Mouse (Mus musculus) gastrocnemius, postnatal 14 days (tissue): ENCODE data around the gene Tgfbrap1. TPM values are rescaled to one million over a fixed set of nuclear protein-coding genes. Genes with fewer than 3 reads are reported as not detected.
A peak's percentile ranks its signal among the peaks of the same experiment; 100 is the strongest.
"Not testable (repeated sequence)": the region's sequence is repeated elsewhere in the genome, so short reads cannot be mapped to it uniquely, and the experiment has no call there.

Experiments
- DNase-seq: peaks from one replicate; pipeline ENCODE4 v3.0.0; 2021; ENCODE audit warnings: mixed read lengths
- intact Hi-C: fragments of 180-260 bp; cut with DNase I; formaldehyde crosslinking; loops from one replicate; pipeline ENCODE4 v1.15.1; 2025; ENCODE audit warnings: low total_unique reads
- long read RNA-seq, 2 experiments: library from polyadenylated mRNA; stranded (forward); transcript quantifications; one replicate each; pipeline ENCODE4 v2.0.0; 2021
- total RNA-seq, 2 experiments: library from RNA; stranded (reverse); gene quantifications; 2 replicates each; pipeline ENCODE4 v1.2.3; 2021

Tgfbrap1 gene
- total RNA-seq, result 10 to 100 TPM in 1 of 2 experiments, 1 to 10 TPM in 1; 9.1 to 10.3 TPM
- long read RNA-seq, experiment 1, full-length matches to known transcripts, result 5 of 8 reads
- long read RNA-seq, experiment 1, partial matches to known transcripts, result 2 of 8 reads
- long read RNA-seq, experiment 1, other reads (novel, unspliced or antisense), result 1 of 8 reads
- long read RNA-seq, experiment 2, full-length matches to known transcripts, result 19 of 25 reads
- long read RNA-seq, experiment 2, partial matches to known transcripts, result 2 of 25 reads
- long read RNA-seq, experiment 2, other reads (novel, unspliced or antisense), result 4 of 25 reads

- intact Hi-C loops, result no loop called here
- peak; percentile 90 for DNase-seq
Measured at GRCm38 (mm10) chr1:43098031-43098984, at the start of gene Tgfbrap1, which contains the start of gene AI597479. Gene Tgfbrap1 (minus strand): TSS chr1:43098637. Gene AI597479 (plus strand): TSS chr1:43098710.

- DNase-seq, result no peak
- intact Hi-C loops, result no loop called here
Measured at GRCm38 (mm10) chr1:43147474-43147873, 49.0 kb upstream of the Tgfbrap1 start.

- intact Hi-C loops, result no loop called here
- no peak for DNase-seq
Measured at GRCm38 (mm10) chr1:43145388-43145787, 47.0 kb upstream of the Tgfbrap1 start.

- intact Hi-C loops, result no loop called here
- DNase-seq, result no peak
Measured at GRCm38 (mm10) chr1:43144338-43144906, 46.0 kb upstream of the Tgfbrap1 start.

GRCm38 (mm10) chr1:43143791-43144190, 45.4 kb upstream of the Tgfbrap1 start:
- DNase-seq, result no peak
- intact Hi-C loops, result no loop called here

GRCm38 (mm10) chr1:43143284-43143683, 44.8 kb upstream of the Tgfbrap1 start:
- DNase-seq, result no peak

GRCm38 (mm10) chr1:43142849-43143248, 44.4 kb upstream of the Tgfbrap1 start:
- intact Hi-C loops, result no loop called here
- no peak for DNase-seq

More at GRCm38 (mm10) chr1:43143284-43143683, 44.8 kb upstream of the Tgfbrap1 start:
- intact Hi-C loops, result no loop called here

- intact Hi-C loops, result loop anchor here (2.0 kb wide), 1 partner anchor 121 kb away; no protein-coding TSS in a partner anchor
- DNase-seq, result peak; percentile 25
Measured at GRCm38 (mm10) chr1:43141555-43141961, 43.1 kb upstream of the Tgfbrap1 start.

GRCm38 (mm10) chr1:43139587-43140266, 41.3 kb upstream of the Tgfbrap1 start:
- intact Hi-C loops, result loop anchor here (2.0 kb wide), 1 partner anchor 123 kb away; no protein-coding TSS in a partner anchor
- DNase-seq, result peak; percentile 83

GRCm38 (mm10) chr1:43138268-43138812, 39.9 kb upstream of the Tgfbrap1 start:
- no peak for DNase-seq
- intact Hi-C loops, result no loop called here

- no peak for DNase-seq
- intact Hi-C loops, result no loop called here
Measured at GRCm38 (mm10) chr1:43137334-43137733, 38.9 kb upstream of the Tgfbrap1 start.

GRCm38 (mm10) chr1:43136488-43137029, 38.1 kb upstream of the Tgfbrap1 start:
- DNase-seq, intact Hi-C loops: not testable (repeated sequence)

- DNase-seq, result no peak
- intact Hi-C loops, result no loop called here
Measured at GRCm38 (mm10) chr1:43131591-43131990, 33.2 kb upstream of the Tgfbrap1 start.

- DNase-seq, result no peak
- intact Hi-C loops, result no loop called here
Measured at GRCm38 (mm10) chr1:43130219-43130981, 32.0 kb upstream of the Tgfbrap1 start.

GRCm38 (mm10) chr1:43127820-43128610, 29.6 kb upstream of the Tgfbrap1 start:
- intact Hi-C loops, result no loop called here

GRCm38 (mm10) chr1:43127196-43127595, 28.8 kb upstream of the Tgfbrap1 start:
- intact Hi-C loops, result no loop called here
- no peak for DNase-seq

More at GRCm38 (mm10) chr1:43127820-43128610, 29.6 kb upstream of the Tgfbrap1 start:
- no peak for DNase-seq

GRCm38 (mm10) chr1:43124726-43125125, 26.3 kb upstream of the Tgfbrap1 start:
- DNase-seq, result no peak
- intact Hi-C loops, result no loop called here
